Comparison of ENCODE assay signal across 9 mouse cellular contexts in genomic region chr8:94983146-94983545, GRCm38 (mm10). TPM values are rescaled to one million over a fixed set of nuclear protein-coding genes. Genes with fewer than 3 reads are reported as not detected.
DNase-seq lines count a peak whose midpoint lies in the region; ATAC-seq and TF ChIP-seq lines count a peak whose summit lies in the region.
"Had no signal": no experiment of that assay in that cellular context is flagged by ENCODE, and none has a peak within 500 bp of the region (broad histone marks: within the 10 kb centered on the region; RNA-seq: fewer than 3 reads in every experiment).

No protein-coding gene starts in this region.

- DNase-seq in kidney, adult 2 months: no peak
- no peak for DNase-seq in kidney, postnatal 36 days
- DNase-seq in NIH3T3 (ENCODE audit: low read depth): peak; percentile 33
- DNase-seq in midbrain, embryonic 11.5 days (ENCODE audit: low spot score, missing footprints): no peak
- DNase-seq in embryo, embryonic 9.5 days (ENCODE audit: extremely low spot score): no peak
- DNase-seq in thymus, postnatal 4 days: no peak
- no peak for DNase-seq in left cerebral cortex, postnatal 10 days (ENCODE audit: extremely low spot score in 1 of 2, low spot score in 2 of 2)

- no peak overlapping the region for H3K9ac ChIP-seq in forebrain, embryonic 15.5 days (replicated peaks)
- no peak overlapping the region for H3K9ac ChIP-seq in midbrain, embryonic 11.5 days (ENCODE audit: low read length)

- intact Hi-C loops in left cerebral cortex, postnatal 10 days (cut with DNase I): no loop called here

- peak overlapping the region; percentile 83 for H3K27ac ChIP-seq in kidney, adult 2 months (ENCODE audit: insufficient read depth, low read depth, low read length)
- H3K27ac ChIP-seq in forebrain, embryonic 15.5 days (replicated peaks): peak overlapping the region; percentile 83
- H3K27ac ChIP-seq in midbrain, embryonic 11.5 days (ENCODE audit: low read depth, low read length): no peak overlapping the region
- H3K27ac ChIP-seq: macrophage had no signal

- H3K4me2 ChIP-seq in forebrain, embryonic 15.5 days (replicated peaks): no peak overlapping the region
- H3K4me2 ChIP-seq in midbrain, embryonic 11.5 days: no peak overlapping the region

- H3K9me3 ChIP-seq in forebrain, embryonic 15.5 days: no peaks in the 10 kb centered on the region
- H3K9me3 ChIP-seq in midbrain, embryonic 11.5 days (ENCODE audit: control insufficient read depth, low read length): no peaks in the 10 kb centered on the region

- no peak overlapping the region for H3K4me3 ChIP-seq in kidney, adult 2 months (ENCODE audit: insufficient read depth, low read depth, low read length)
- H3K4me3 ChIP-seq in forebrain, embryonic 15.5 days: no peak overlapping the region
- H3K4me3 ChIP-seq in midbrain, embryonic 11.5 days (ENCODE audit: low read depth, low read length): no peak overlapping the region

- H3K27me3 ChIP-seq in kidney, adult 2 months (replicated peaks; ENCODE audit: control insufficient read depth, insufficient read depth, low read length): no peaks in the 10 kb centered on the region
- H3K27me3 ChIP-seq in forebrain, embryonic 15.5 days: no peaks in the 10 kb centered on the region
- no peaks in the 10 kb centered on the region for H3K27me3 ChIP-seq in midbrain, embryonic 11.5 days (ENCODE audit: control insufficient read depth, insufficient read depth, low read length)

- peaks cover 49% of the 10 kb centered on the region for H3K4me1 ChIP-seq in kidney, adult 2 months (ENCODE audit: control insufficient read depth, insufficient read depth, low read length)
- peaks cover 74% of the 10 kb centered on the region for H3K4me1 ChIP-seq in forebrain, embryonic 15.5 days
- peaks cover 32% of the 10 kb centered on the region for H3K4me1 ChIP-seq in midbrain, embryonic 11.5 days (ENCODE audit: control insufficient read depth, insufficient read depth, low read length)

- no peak for TF ChIP-seq CTCF in kidney, adult 2 months (conservative IDR thresholded peaks at IDR 0.05; ENCODE audit: insufficient read depth, insufficient read length, low read depth, low read length)

- no peak for ATAC-seq in forebrain, embryonic 15.5 days (replicated peaks)
- peak; percentile 1; the same call in 1 of the 2 replicates for ATAC-seq in midbrain, embryonic 11.5 days (ENCODE audit: low FRiP score)

- H3K36me3 ChIP-seq in kidney, adult 2 months (ENCODE audit: control insufficient read depth, insufficient read depth, low read length): no peaks in the 10 kb centered on the region
- no peaks in the 10 kb centered on the region for H3K36me3 ChIP-seq in forebrain, embryonic 15.5 days
- H3K36me3 ChIP-seq in midbrain, embryonic 11.5 days (ENCODE audit: control insufficient read depth, insufficient read depth, low read length): no peaks in the 10 kb centered on the region

- WGBS in kidney, adult 2 months: 17% methylated on average over 5 of the region's 5 CpGs
- WGBS in forebrain, embryonic 15.5 days: 14% methylated on average over 5 of the region's 5 CpGs
- WGBS in midbrain, embryonic 11.5 days: 28% methylated on average over 5 of the region's 5 CpGs

- TF ChIP-seq POLR2A in kidney, adult 2 months (IDR thresholded peaks at IDR 0.05; ENCODE audit: low read depth, low read length): no peak

RNA-seq across cellular contexts. Expression of gene Adgrg1, which starts 8.6 kb away (rescaled TPM):
- polyA plus RNA-seq in kidney, adult 2 months (2012; rRNA removed): 342 and 447 TPM in 2 replicates
- polyA plus RNA-seq in forebrain, embryonic 15.5 days (2015; fragmentation: Nextera tagmentation; extraction: Ambion mirVana): 135 and 140 TPM in 2 replicates
- polyA plus RNA-seq in midbrain, embryonic 11.5 days (2014; fragmentation: Nextera tagmentation; extraction: Ambion mirVana): 153 and 157 TPM in 2 replicates
- 100 to 1,000 TPM; 122 to 128 TPM for total RNA-seq in left cerebral cortex, postnatal 10 days (2021)

RNA-seq across cellular contexts. Expression of gene Adgrg3, which starts 34.3 kb away (rescaled TPM):
- polyA plus RNA-seq in kidney, adult 2 months (2012; rRNA removed): 9.9 and 12.7 TPM in 2 replicates
- polyA plus RNA-seq in forebrain, embryonic 15.5 days (2015; fragmentation: Nextera tagmentation; extraction: Ambion mirVana): 1.0 and 1.2 TPM in 2 replicates
- 2.6 and 2.8 TPM in 2 replicates for polyA plus RNA-seq in midbrain, embryonic 11.5 days (2014; fragmentation: Nextera tagmentation; extraction: Ambion mirVana)
- under 1 TPM; 0.22 to 0.32 TPM for total RNA-seq in left cerebral cortex, postnatal 10 days (2021)

RNA-seq across cellular contexts. Expression of gene Adgrg5, which starts 59.7 kb away (rescaled TPM):
- 0.56 and 2.6 TPM in 2 replicates for polyA plus RNA-seq in kidney, adult 2 months (2012; rRNA removed)
- 0.27 TPM in 1 of 2 replicates, not detected in the other for polyA plus RNA-seq in forebrain, embryonic 15.5 days (2015; fragmentation: Nextera tagmentation; extraction: Ambion mirVana)
- polyA plus RNA-seq in midbrain, embryonic 11.5 days (2014; fragmentation: Nextera tagmentation; extraction: Ambion mirVana): 0.36 and 0.40 TPM in 2 replicates
- not detected for total RNA-seq in left cerebral cortex, postnatal 10 days (2021)
